Mouse (Mus musculus) ovary, adult 18-20 months (tissue): ENCODE results near the gene Kcnq2.

ENCODE experiments used
- DNase-seq: peaks from one replicate; pipeline ENCODE4 v3.0.0; 2022; ENCODE audit warnings: low spot score, mixed read lengths

Gene Kcnq2

GRCm38 (mm10) chr2:181147546-181148317, 12.6 kb upstream of the Kcnq2 start:
- no peak for DNase-seq

GRCm38 (mm10) chr2:181146976-181147545, 12.0 kb upstream of the Kcnq2 start:
- no peak for DNase-seq

- no peak for DNase-seq
These were observed 9.6 kb upstream of the Kcnq2 start for GRCm38 (mm10) chr2:181144675-181145074.

GRCm38 (mm10) chr2:181143509-181144276, 8.6 kb upstream of the Kcnq2 start:
- DNase-seq = no peak

- no peak for DNase-seq
These were observed 7.6 kb upstream of the Kcnq2 start for GRCm38 (mm10) chr2:181142703-181143135.

GRCm38 (mm10) chr2:181139641-181140193, 4.6 kb upstream of the Kcnq2 start:
- DNase-seq = no peak

- no peak for DNase-seq
These were observed 1.8 kb upstream of the Kcnq2 start for GRCm38 (mm10) chr2:181136934-181137333.

- DNase-seq = no peak
These were observed 332 bp upstream of the Kcnq2 start for GRCm38 (mm10) chr2:181135446-181135818.

GRCm38 (mm10) chr2:181133837-181134590, 1.1 kb downstream of the Kcnq2 start:
- no peak for DNase-seq

- DNase-seq = no peak
These were observed 4.9 kb downstream of the Kcnq2 start for GRCm38 (mm10) chr2:181130245-181130644.

GRCm38 (mm10) chr2:181128963-181129362, 6.1 kb downstream of the Kcnq2 start:
- DNase-seq = no peak

- DNase-seq = no peak
These were observed 7.3 kb downstream of the Kcnq2 start for GRCm38 (mm10) chr2:181127786-181128185.

GRCm38 (mm10) chr2:181125726-181126455, 9.2 kb downstream of the Kcnq2 start:
- DNase-seq = no peak

- no peak for DNase-seq
These were observed 12.5 kb downstream of the Kcnq2 start for GRCm38 (mm10) chr2:181122642-181123041.

GRCm38 (mm10) chr2:181120922-181121449, 14.1 kb downstream of the Kcnq2 start:
- no peak for DNase-seq

GRCm38 (mm10) chr2:181119952-181120351, 15.1 kb downstream of the Kcnq2 start:
- DNase-seq = no peak

- no peak for DNase-seq
These were observed 18.7 kb downstream of the Kcnq2 start for GRCm38 (mm10) chr2:181116436-181116835.

- DNase-seq = no peak
These were observed 19.7 kb downstream of the Kcnq2 start for GRCm38 (mm10) chr2:181115367-181115766.

GRCm38 (mm10) chr2:181113762-181114361, 21.2 kb downstream of the Kcnq2 start:
- no peak for DNase-seq

GRCm38 (mm10) chr2:181111665-181112064, 23.4 kb downstream of the Kcnq2 start:
- no peak for DNase-seq

GRCm38 (mm10) chr2:181104111-181104510, 31.0 kb downstream of the Kcnq2 start:
- DNase-seq = no peak
